Mouse (Mus musculus) midbrain, embryonic 14.5 days (tissue): ENCODE results near the gene Abhd4. TPM values are rescaled to one million over a fixed set of nuclear protein-coding genes. Genes with fewer than 3 reads are reported as not detected.
A peak's percentile ranks its signal among the peaks of the same experiment; 100 is the strongest.
"Not testable (repeated sequence)": the region's sequence is repeated elsewhere in the genome, so short reads cannot be mapped to it uniquely, and the experiment has no call there.

Experiments used
- ATAC-seq: fragments of 200-750 bp; cut with Nextera tagmentation; 2 replicates; pipeline ENCODE4 v1.8.0; 2017; ENCODE audit warnings: moderate number of reproducible peaks, moderate library complexity; ENCODE audit not compliant: low FRiP score, low TSS enrichment
- DNase-seq: peaks from one replicate; pipeline ENCODE4 v3.0.0-alpha.2; 2015
- H3K27ac ChIP-seq: fragments of 300-500 bp; sonication (generic); replicated peaks from 2 replicates; pipeline ENCODE4 v1.5.1; 2014; ENCODE audit warnings: mild to moderate bottlenecking, low read depth, low read length, moderate library complexity
- H3K27me3 ChIP-seq: fragments of 300-500 bp; sonication (generic); 2 replicates; pipeline ENCODE4 v1.6.1; 2014; ENCODE audit warnings: low read length, control low read depth, mixed read lengths; ENCODE audit not compliant: control insufficient read depth, insufficient read depth
- H3K36me3 ChIP-seq: fragments of 300-500 bp; sonication (generic); 2 replicates; pipeline ENCODE4 v1.6.1; 2014; ENCODE audit warnings: low read length, control low read depth; ENCODE audit not compliant: control insufficient read depth, insufficient read depth
- H3K4me1 ChIP-seq: fragments of 300-500 bp; sonication (generic); 2 replicates; pipeline ENCODE4 v1.6.1; 2014; ENCODE audit warnings: mild to moderate bottlenecking, antibody characterized with exemption, low read length, control low read depth; ENCODE audit not compliant: control insufficient read depth, insufficient read depth
- H3K4me2 ChIP-seq: fragments of 300-500 bp; sonication (generic); 2 replicates; pipeline ENCODE4 v1.6.1; 2014; ENCODE audit warnings: mild to moderate bottlenecking, low read length, moderate library complexity
- H3K4me3 ChIP-seq: fragments of 300-500 bp; sonication (generic); replicated peaks from 2 replicates; pipeline ENCODE4 v1.5.1; 2014; ENCODE audit warnings: low read depth, low read length
- H3K9ac ChIP-seq: fragments of 300-500 bp; sonication (generic); replicated peaks from 2 replicates; pipeline ENCODE4 v1.6.1; 2014; ENCODE audit warnings: mild to moderate bottlenecking, low read length, moderate library complexity
- H3K9me3 ChIP-seq: fragments of 300-500 bp; sonication (generic); 2 replicates; pipeline ENCODE4 v1.6.1; 2016; ENCODE audit warnings: low read length, control low read depth, mixed read lengths; ENCODE audit not compliant: control insufficient read depth
- WGBS: fragments of 180-500 bp; shearing (Covaris S2); extraction: QIAGEN DNeasy Blood & Tissue Kit; methylation state at CpG from one replicate; pipeline ENCODE4 v1.1.7; 2014; 5-methylcytosine and 5-hydroxymethylcytosine counted together
- polyA plus RNA-seq: library from polyadenylated mRNA; unstranded; fragments of >200 nt; fragmentation: Nextera tagmentation; extraction: Ambion mirVana; gene quantifications from 2 replicates; pipeline ENCODE4 v1.2.1, GENCODE M21; 2014

The Abhd4 gene
- polyA plus RNA-seq, 1 experiment from 2014 or later, result 48.0 TPM

DNA sequence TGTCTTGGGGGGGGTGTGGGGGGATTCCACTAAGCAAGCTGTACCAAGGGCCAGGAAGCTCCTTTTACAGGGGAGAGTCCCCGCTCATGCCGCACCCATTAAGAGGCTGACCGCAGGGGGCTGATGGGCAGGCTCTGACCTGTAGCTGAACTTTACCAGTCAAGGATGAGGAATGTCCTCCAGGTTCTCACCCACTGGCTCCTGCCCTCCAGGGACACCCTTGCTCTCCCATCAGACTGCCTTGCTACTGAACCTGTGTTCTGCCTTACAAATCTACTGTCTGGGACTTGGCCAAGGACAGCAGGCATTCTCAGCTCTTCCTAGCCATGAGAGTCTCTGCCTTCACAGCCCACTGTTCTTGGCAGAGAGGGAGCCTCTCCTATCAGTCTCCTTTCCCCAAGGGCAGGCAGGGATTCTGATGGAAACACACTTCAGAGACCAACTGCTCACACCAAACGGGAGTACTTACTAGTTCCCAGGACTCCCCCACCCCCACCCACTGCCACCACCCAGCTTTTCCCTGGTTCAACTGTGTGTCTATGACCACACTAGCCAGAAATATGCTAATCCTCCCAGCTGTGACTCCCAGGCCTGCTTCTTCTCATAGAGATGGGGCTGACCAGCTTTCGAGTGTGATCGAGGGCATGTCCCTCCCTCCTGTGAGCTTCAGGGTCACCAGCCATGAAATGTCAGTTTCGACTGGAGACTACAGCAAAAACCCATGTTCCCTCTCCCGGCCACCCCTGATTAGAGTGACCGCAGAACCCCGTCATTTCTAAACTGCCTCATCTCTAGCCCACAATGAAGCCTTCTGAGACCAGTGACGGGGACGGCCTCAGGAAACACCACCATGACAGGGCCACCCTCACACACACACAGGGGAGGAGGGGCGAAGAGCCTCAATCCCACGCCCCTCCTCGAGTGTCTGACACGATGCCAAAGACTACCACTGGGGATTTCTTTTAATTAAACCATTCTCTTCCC, 29.2 kb upstream of the Abhd4 start:
- H3K27me3 ChIP-seq, result no peaks in the 10 kb centered on the region
- DNase-seq, result peak; percentile 55
- H3K4me1 ChIP-seq, result peaks cover 21% of the 10 kb centered on the region
- H3K9ac ChIP-seq, result no peak overlapping the region
- no peak overlapping the region for H3K4me2 ChIP-seq
- ATAC-seq, result no peak
- no peaks in the 10 kb centered on the region for H3K36me3 ChIP-seq
- H3K4me3 ChIP-seq, result no peak overlapping the region
- H3K27ac ChIP-seq, result peak overlapping the region; percentile 37
- WGBS, result 30% methylated on average over 16 of the region's 16 CpGs
- H3K9me3 ChIP-seq, result no peaks in the 10 kb centered on the region

DNA sequence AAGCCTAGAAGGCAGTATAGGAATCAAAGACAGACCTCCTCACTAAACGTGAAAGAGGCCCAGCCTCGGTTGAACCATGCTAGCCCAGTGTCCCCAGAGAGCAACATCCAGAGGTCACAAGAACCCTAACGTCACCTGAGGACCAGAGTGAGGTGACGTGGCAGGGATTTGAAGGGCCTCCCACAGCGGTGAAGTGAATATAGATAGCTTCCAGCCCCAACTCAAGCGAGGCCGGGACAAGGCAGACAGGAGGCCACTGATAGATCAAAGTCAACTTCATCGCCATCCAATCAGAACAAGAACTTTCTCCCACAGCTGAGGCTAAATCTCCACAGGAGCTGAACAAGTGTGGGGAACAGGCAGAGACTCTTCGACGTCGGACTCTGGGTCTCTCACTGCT, 28.3 kb upstream of the Abhd4 start:
- Histone ChIP-seq H3K4me1 (peaks cover 21% of the 10 kb centered on the region), H3K4me2 (no peak overlapping the region), H3K36me3 (no peaks in the 10 kb centered on the region), H3K4me3 (no peak overlapping the region), H3K9me3 (no peaks in the 10 kb centered on the region), H3K27ac (no peak overlapping the region; the same call in 1 of the 2 replicates), H3K9ac (no peak overlapping the region), H3K27me3 (no peaks in the 10 kb centered on the region)
- WGBS, result 75% methylated on average over 11 of the region's 11 CpGs
- ATAC-seq, result no peak
- DNase-seq, result no peak

GRCm38 (mm10) chr14:54226911-54227811, 26.8 kb upstream of the Abhd4 start:
- no peaks in the 10 kb centered on the region for H3K27me3 ChIP-seq
- H3K4me1 ChIP-seq, result peaks cover 23% of the 10 kb centered on the region
- H3K9ac ChIP-seq, result no peak overlapping the region
- H3K4me2 ChIP-seq, result no peak overlapping the region
- H3K36me3 ChIP-seq, result no peaks in the 10 kb centered on the region
- WGBS, result 62% methylated on average over 16 of the region's 16 CpGs
- DNase-seq, result no peak
- ATAC-seq, result no peak
- H3K4me3 ChIP-seq, result no peak overlapping the region
- no peaks in the 10 kb centered on the region for H3K9me3 ChIP-seq
- H3K27ac ChIP-seq, result no peak overlapping the region

DNA sequence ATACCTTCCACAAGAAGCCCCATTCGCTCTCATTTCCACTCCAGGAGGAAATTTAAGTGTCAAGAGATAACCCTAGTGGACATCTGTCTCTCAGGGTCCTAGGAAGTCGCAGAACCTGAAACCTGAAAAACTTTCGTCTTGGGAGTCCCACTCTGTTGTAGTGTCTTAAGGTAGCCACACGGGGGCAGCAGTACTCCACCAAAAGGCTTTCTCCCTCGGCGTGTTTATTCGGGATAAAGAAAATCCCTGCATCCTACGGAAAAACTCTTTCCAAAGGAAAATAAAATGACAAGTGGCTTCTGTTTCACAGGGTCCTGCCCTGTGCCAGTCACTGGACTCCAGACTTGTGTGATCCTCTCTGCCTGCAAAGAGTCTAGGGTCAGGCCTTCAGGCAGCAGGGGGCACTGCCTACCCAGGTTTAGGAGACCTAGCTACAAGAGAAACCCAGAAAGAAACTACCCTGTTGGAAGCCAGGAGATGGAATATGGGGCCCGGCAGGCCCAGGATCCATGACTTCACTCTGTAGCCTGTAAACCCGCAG, 26.0 kb upstream of the Abhd4 start:
- H3K4me2 ChIP-seq, result peak overlapping the region; percentile 64
- WGBS, result under 1% methylated on average over 10 of the region's 10 CpGs

DNA sequence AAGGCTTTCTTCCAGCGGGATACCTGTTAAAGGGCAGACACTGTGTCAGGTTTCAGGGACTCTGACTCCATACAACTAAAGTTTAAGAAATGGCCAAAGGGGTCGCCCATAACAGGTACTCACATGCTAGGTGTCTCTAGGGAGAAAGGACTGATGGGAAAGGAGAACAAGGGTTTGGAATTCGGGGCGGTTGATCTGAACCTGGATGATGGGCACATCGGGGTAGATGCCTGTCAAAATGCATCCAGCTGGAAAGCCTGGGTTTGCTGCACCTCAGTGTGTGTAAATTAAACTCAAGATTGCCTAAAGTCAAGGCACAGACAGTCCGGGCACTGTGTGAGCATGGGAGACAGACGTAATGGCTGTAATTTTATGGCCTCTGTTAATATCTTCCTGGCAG, 25.5 kb upstream of the Abhd4 start:
- 8% methylated on average over 7 of the region's 7 CpGs for WGBS
- Histone ChIP-seq H3K27me3 (no peaks in the 10 kb centered on the region), H3K36me3 (no peaks in the 10 kb centered on the region), H3K4me2 (peak overlapping the region; percentile 64), H3K9ac (peak overlapping the region; percentile 58), H3K4me1 (peaks cover 34% of the 10 kb centered on the region), H3K27ac (peak overlapping the region; percentile 89), H3K9me3 (no peaks in the 10 kb centered on the region), H3K4me3 (peak overlapping the region; percentile 31)
- ATAC-seq, result no peak
- no peak for DNase-seq

More for the DNA sequence above, 26.0 kb upstream of the Abhd4 start:
- Histone ChIP-seq H3K27me3 (no peaks in the 10 kb centered on the region), H3K27ac (peak overlapping the region; percentile 89), H3K9me3 (no peaks in the 10 kb centered on the region), H3K36me3 (no peaks in the 10 kb centered on the region), H3K4me3 (peak overlapping the region; percentile 31), H3K4me1 (peaks cover 30% of the 10 kb centered on the region), H3K9ac (peak overlapping the region; percentile 58; the same call in 1 of the 2 replicates)
- ATAC-seq (peak; percentile 57; the same call in 1 of the 2 replicates), DNase-seq (peak; percentile 89)

DNA sequence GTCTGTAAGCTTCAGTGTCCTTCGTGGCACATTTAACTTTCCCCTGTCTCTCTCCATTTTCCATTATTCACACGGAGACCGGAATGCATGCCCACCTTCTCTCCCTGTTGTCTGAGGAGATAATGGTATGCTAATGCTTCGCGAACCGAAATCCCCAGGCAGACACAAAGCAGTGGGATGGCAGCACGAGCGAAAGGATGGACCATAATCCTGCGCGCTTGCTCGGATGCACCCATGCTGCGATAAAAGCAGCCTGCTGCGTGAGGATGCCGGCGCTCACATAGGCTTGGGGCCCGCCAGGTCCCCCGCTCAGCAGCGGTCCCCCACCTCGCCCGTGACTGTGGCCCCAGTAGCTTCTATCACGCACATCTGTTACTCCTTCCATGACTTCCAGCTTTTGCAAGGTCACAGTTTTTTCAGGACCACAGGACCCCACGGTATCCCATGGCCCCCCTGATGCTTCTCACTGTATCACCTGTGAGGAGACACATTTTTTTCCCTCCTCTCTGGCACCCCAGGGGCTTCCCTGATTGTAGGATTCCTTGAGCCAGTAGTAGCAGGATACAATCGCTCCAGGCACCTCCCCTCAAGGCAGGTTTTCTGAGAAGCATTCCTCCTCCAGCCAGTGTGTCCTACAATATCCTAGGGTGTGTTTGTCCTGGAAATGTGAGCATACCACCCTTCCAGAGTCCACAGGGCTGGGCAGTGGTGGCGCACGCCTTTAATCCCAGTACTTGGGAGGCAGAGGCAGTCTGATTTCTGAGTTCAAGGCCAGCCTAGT, 24.9 kb upstream of the Abhd4 start:
- H3K27ac ChIP-seq, result peak overlapping the region; percentile 89
- H3K27me3 ChIP-seq, result no peaks in the 10 kb centered on the region
- whole genome bisulfite sequencing, result 4% methylated on average over 25 of the region's 25 CpGs
- H3K4me2 ChIP-seq, result peak overlapping the region; percentile 64
- peak; percentile 79 for DNase-seq
- peak overlapping the region; percentile 31 for H3K4me3 ChIP-seq
- no peaks in the 10 kb centered on the region for H3K36me3 ChIP-seq
- peak overlapping the region; percentile 58 for H3K9ac ChIP-seq
- no peaks in the 10 kb centered on the region for H3K9me3 ChIP-seq
- peaks cover 37% of the 10 kb centered on the region for H3K4me1 ChIP-seq
- ATAC-seq, result peak; percentile 49; the same call in 1 of the 2 replicates

DNA sequence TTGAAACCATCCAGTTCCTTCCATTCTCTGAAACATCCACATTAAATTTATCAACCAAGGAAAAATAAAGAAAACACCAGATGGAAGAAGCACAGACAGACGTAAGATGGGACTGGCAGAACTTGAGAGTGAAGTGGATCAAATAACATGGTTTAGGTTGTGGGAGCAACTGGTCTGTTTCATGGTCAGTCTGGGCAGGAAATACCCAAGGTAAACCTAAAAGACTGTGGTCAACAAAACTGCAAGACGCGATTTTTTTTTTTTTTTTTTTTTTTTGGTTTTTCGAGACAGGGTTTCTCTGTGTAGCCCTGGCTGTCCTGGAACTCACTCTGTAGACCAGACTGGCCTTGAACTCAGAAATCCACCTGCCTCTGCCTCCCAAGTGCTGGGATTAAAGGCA, 24.1 kb upstream of the Abhd4 start:
- not testable (repeated sequence) for H3K36me3 ChIP-seq, H3K4me3 ChIP-seq, H3K4me2 ChIP-seq, H3K9ac ChIP-seq, H3K27me3 ChIP-seq, H3K27ac ChIP-seq, ATAC-seq, DNase-seq, H3K9me3 ChIP-seq
- peaks cover 32% of the 10 kb centered on the region for H3K4me1 ChIP-seq
- WGBS, result 85% methylated on average over 3 of the region's 4 CpGs
